Mouse (Mus musculus): ENCODE data around the gene Dnajc4. TPM values are rescaled to one million over a fixed set of nuclear protein-coding genes. Genes with fewer than 3 reads are reported as not detected.

Gene Dnajc4
- total and polyA plus RNA-seq, 3 experiments, result 45.6 to 57.6 (median 57.4) TPM

GRCm38 (mm10) chr19:6972247-6972917, 20.0 kb downstream of the Dnajc4 start:
- Histone ChIP-seq H3K4me1 (ENCODE audit: control insufficient read depth, insufficient read depth, low read length) (peaks cover 5% of the 10 kb centered on the region), H3K79me2 (replicated peaks; ENCODE audit: control insufficient read depth, insufficient read depth, low read length) (no peaks in the 10 kb centered on the region; the same call in 1 of the 2 replicates), H3K36me3 (ENCODE audit: control insufficient read depth, insufficient read depth, low read length) (no peaks in the 10 kb centered on the region), H3K9ac (ENCODE audit: low read depth, low read length) (no peak overlapping the region), H3K27ac (no peak overlapping the region), H3K4me3 (no peak overlapping the region), H3K27me3 (ENCODE audit: control insufficient read depth, insufficient read depth, low read length) (no peaks in the 10 kb centered on the region)
- TF ChIP-seq CTCF (IDR thresholded peaks at IDR 0.05) (no peak), POLR2A (IDR thresholded peaks at IDR 0.05; ENCODE audit: insufficient read depth, low read depth, low read length) (no peak), EP300 (IDR thresholded peaks at IDR 0.05; ENCODE audit: insufficient read depth, low read depth, low read length) (no peak)
- intact Hi-C loops (cut with DNase I), result no loop called here
- 77% methylated on average over 13 of the region's 13 CpGs for WGBS
- DNase-seq, result no peak

- intact Hi-C loops (cut with DNase I), result no loop called here
- WGBS, result 47% methylated on average over 6 of the region's 6 CpGs
- no peak for DNase-seq
- Histone ChIP-seq H3K4me1 (ENCODE audit: control insufficient read depth, insufficient read depth, low read length) (peaks cover 4% of the 10 kb centered on the region), H3K27ac (no peak overlapping the region), H3K36me3 (ENCODE audit: control insufficient read depth, insufficient read depth, low read length) (no peaks in the 10 kb centered on the region), H3K79me2 (replicated peaks; ENCODE audit: control insufficient read depth, insufficient read depth, low read length) (no peaks in the 10 kb centered on the region; the same call in 1 of the 2 replicates), H3K27me3 (ENCODE audit: control insufficient read depth, insufficient read depth, low read length) (no peaks in the 10 kb centered on the region), H3K4me3 (no peak overlapping the region), H3K9ac (ENCODE audit: low read depth, low read length) (no peak overlapping the region)
- TF ChIP-seq POLR2A (IDR thresholded peaks at IDR 0.05; ENCODE audit: insufficient read depth, low read depth, low read length) (no peak), CTCF (IDR thresholded peaks at IDR 0.05) (no peak), EP300 (IDR thresholded peaks at IDR 0.05; ENCODE audit: insufficient read depth, low read depth, low read length) (no peak)
Observed at GRCm38 (mm10) chr19:6971644-6972043, 20.7 kb downstream of the Dnajc4 start.

GRCm38 (mm10) chr19:6970460-6971085, 21.8 kb downstream of the Dnajc4 start:
- Histone ChIP-seq H3K9ac (ENCODE audit: low read depth, low read length) (no peak overlapping the region), H3K36me3 (ENCODE audit: control insufficient read depth, insufficient read depth, low read length) (no peaks in the 10 kb centered on the region), H3K27ac (no peak overlapping the region), H3K4me3 (no peak overlapping the region), H3K4me1 (ENCODE audit: control insufficient read depth, insufficient read depth, low read length) (peaks cover 2% of the 10 kb centered on the region), H3K27me3 (ENCODE audit: control insufficient read depth, insufficient read depth, low read length) (no peaks in the 10 kb centered on the region), H3K79me2 (replicated peaks; ENCODE audit: control insufficient read depth, insufficient read depth, low read length) (no peaks in the 10 kb centered on the region; the same call in 1 of the 2 replicates)
- no peak for DNase-seq
- TF ChIP-seq CTCF (IDR thresholded peaks at IDR 0.05) (no peak), POLR2A (IDR thresholded peaks at IDR 0.05; ENCODE audit: insufficient read depth, low read depth, low read length) (no peak), EP300 (IDR thresholded peaks at IDR 0.05; ENCODE audit: insufficient read depth, low read depth, low read length) (no peak)
- WGBS, result 33% methylated on average over 11 of the region's 11 CpGs
- intact Hi-C loops (cut with DNase I), result no loop called here

- intact Hi-C loops (cut with DNase I), result loop anchor here (1.0 kb wide), 1 partner anchor 46 kb away; no protein-coding TSS in a partner anchor
- 1% methylated on average over 54 of the region's 55 CpGs for WGBS
- peak; percentile 86 to 89 for DNase-seq
- Histone ChIP-seq H3K79me2 (replicated peaks; ENCODE audit: control insufficient read depth, insufficient read depth, low read length) (no peaks in the 10 kb centered on the region; the same call in 1 of the 2 replicates), H3K4me1 (ENCODE audit: control insufficient read depth, insufficient read depth, low read length) (peaks cover 2% of the 10 kb centered on the region), H3K27ac (peak overlapping the region; percentile 92), H3K9ac (ENCODE audit: low read depth, low read length) (peak overlapping the region; percentile 94), H3K36me3 (ENCODE audit: control insufficient read depth, insufficient read depth, low read length) (no peaks in the 10 kb centered on the region), H3K4me3 (peak overlapping the region; percentile 62), H3K27me3 (ENCODE audit: control insufficient read depth, insufficient read depth, low read length) (no peaks in the 10 kb centered on the region)
- TF ChIP-seq CTCF (IDR thresholded peaks at IDR 0.05) (peak; percentile 81), POLR2A (IDR thresholded peaks at IDR 0.05; ENCODE audit: insufficient read depth, low read depth, low read length) (peak; percentile 61), EP300 (IDR thresholded peaks at IDR 0.05; ENCODE audit: insufficient read depth, low read depth, low read length) (no peak)
Observed at GRCm38 (mm10) chr19:6969665-6970381, 22.5 kb downstream of the Dnajc4 start.

- 3% methylated on average over 19 of the region's 20 CpGs for WGBS
- Histone ChIP-seq H3K79me2 (replicated peaks; ENCODE audit: control insufficient read depth, insufficient read depth, low read length) (no peaks in the 10 kb centered on the region; the same call in 1 of the 2 replicates), H3K27me3 (ENCODE audit: control insufficient read depth, insufficient read depth, low read length) (no peaks in the 10 kb centered on the region), H3K4me3 (peak overlapping the region; percentile 62), H3K4me1 (ENCODE audit: control insufficient read depth, insufficient read depth, low read length) (peaks cover 2% of the 10 kb centered on the region), H3K36me3 (ENCODE audit: control insufficient read depth, insufficient read depth, low read length) (no peaks in the 10 kb centered on the region), H3K9ac (ENCODE audit: low read depth, low read length) (peak overlapping the region; percentile 94), H3K27ac (peak overlapping the region; percentile 92)
- no peak for TF ChIP-seq CTCF (IDR thresholded peaks at IDR 0.05)
- TF ChIP-seq POLR2A (IDR thresholded peaks at IDR 0.05; ENCODE audit: insufficient read depth, low read depth, low read length), result no peak
- TF ChIP-seq EP300 (IDR thresholded peaks at IDR 0.05; ENCODE audit: insufficient read depth, low read depth, low read length), result 0 out of 2 replicates have a peak, but pooled peaks have one; percentile 4
- no peak for DNase-seq
- intact Hi-C loops (cut with DNase I), result loop anchor here (1.0 kb wide), 1 partner anchor 45 kb away; no protein-coding TSS in a partner anchor
Observed at GRCm38 (mm10) chr19:6969291-6969664, 23.1 kb downstream of the Dnajc4 start.
